Mouse (Mus musculus): Measurements from ENCODE around the gene Sgip1.

DNA sequence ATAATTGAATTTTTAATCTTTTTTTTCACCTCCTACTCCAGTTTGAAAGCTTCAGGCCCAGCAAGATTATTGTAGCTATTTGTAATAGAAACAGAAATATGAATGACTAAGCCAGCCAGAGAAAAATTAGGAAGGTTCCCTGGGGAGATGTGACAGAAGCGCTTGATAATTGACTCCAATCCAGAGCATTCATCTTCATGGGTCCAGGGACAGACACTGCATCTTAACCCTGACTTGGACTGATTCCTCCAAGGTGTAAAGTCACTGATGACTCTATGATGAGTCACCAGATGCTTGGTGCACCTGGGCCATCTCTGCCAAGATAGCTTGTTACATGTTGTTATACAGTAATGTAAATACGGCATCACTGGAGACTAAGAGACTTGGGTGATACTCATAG lies 92.6 kb downstream of the Sgip1 start:
- TF ChIP-seq EP300 (IDR thresholded peaks at IDR 0.05; ENCODE audit: low read depth): no peak
- no peak for TF ChIP-seq CTCF (IDR thresholded peaks at IDR 0.05; ENCODE audit: low read depth)

Measured in heart, postnatal 0 days (tissue).